Mouse (Mus musculus): ENCODE results near the gene Gjd2.
A peak's percentile ranks its signal among the peaks of the same experiment; 100 is the strongest.

Gjd2 gene

DNA sequence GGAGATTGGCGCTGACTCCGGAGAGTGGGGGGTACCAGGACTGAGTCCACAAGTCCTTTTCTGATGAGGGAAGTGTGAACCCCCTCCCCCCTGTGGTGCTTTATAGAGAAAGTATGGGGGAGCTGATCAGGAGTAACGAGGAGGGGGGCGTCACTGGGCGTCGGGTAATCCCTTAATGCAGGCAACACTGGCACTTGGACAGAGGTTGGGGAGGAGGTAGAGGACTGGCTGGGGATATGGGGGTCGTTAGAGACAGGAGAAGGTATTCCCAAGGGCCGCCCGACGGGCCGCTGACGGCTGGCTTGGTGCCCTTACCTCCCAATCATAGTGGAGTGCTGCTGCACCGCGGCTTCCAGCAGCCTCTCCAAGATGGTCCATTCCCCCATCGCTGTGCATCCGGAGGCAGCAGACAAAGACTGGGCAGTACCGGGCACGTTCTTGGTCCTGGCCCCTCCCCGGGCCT, 639 bp downstream of the Gjd2 start:
- DNase-seq (ENCODE audit: low read depth): no peak

DNA sequence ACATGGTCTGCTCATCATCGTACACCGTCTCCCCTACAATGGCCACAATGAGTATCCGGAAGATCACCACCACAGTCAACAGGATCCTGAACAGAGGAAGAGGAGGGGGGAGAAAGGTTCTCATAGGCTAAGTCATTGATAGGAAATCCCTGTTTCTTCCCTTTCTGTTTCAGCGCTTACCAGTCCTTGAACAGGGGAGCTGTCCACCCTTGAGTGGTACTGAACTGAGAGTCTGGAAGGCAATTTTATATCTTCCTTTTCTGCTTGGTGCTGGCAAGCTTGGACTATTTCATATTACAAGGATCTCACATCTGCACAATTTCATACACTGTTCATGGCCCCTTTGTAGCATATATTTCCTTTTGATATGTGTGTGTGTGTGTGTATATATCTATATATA, 1.6 kb downstream of the Gjd2 start:
- DNase-seq (ENCODE audit: low read depth): peak; percentile 9

DNA sequence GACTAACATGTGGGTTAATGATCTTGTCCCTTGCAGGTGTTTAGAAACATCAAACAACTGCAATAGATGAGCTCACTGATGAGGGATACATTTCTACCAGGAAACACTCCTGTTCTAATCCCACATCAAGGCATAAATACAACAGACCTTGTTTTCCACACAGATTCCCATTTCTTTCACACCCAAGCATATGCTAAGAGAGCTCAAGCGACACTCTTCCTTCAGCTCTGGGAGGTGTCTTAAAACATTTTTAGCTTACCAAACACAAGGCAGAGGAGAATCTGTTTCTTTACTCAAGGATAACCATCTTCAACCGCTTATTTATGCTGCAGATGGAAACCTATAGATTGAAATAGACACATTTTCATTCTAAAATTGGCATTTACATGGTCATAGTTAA, 5.1 kb downstream of the Gjd2 start:
- no peak for DNase-seq (ENCODE audit: low read depth)

DNA sequence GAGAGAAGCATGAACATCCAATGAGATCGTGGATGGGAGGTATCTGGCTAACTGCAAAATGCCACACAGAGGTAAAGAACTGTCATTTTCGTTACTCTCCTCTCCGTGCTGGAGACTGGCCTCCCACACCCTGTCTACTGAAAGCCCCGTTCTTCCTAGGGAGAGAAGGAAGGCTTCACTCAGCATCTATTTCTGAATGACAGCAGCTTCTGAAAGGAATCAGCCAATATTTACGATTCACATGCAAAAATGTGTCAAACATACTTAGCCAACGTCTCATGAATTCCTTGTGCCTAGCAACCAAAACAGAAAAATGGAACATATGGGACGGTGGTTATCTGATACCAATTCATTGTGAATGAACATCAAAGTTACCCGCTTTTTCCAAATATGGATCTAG, 15.9 kb downstream of the Gjd2 start:
- DNase-seq (ENCODE audit: low read depth): no peak

DNA sequence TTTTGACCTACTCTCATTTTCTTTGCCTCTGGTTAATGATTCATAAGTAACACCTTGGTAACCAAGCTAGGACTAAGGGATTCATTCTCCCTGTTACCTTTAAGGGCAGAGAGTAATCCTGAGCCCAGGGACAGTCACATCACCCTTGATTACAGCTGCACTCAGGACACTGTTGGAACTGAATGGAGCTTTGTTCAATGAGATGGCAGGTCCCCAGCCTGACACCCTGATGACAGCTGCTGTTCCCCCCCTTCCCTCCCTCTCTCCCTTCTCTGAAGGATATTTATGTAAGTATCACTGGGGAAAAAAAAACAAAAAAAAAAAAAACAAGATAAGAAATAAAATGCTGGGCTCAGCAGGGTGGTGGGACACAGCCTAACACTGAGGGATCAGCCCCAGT, 16.5 kb downstream of the Gjd2 start:
- no peak for DNase-seq (ENCODE audit: low read depth)

DNA sequence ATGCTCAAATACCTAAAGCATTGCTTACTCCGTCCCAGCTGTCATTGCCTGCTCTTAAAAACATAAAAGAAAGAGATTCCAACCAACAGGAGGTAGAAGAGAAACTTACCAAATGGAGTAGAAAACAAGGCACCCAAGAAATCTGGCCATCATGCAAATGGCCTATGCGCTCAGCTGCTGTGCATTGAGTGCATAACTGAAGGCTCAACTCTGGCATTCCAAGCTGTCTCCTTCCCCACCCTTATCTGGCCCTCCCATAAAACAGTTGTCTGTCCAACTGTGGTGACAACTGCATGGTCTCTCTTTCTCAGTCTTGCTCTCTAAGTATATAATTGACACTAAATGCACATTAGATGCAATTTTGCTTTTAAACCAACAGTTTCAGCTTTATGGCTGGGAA, 28.5 kb downstream of the Gjd2 start:
- DNase-seq (ENCODE audit: low read depth): no peak

DNA sequence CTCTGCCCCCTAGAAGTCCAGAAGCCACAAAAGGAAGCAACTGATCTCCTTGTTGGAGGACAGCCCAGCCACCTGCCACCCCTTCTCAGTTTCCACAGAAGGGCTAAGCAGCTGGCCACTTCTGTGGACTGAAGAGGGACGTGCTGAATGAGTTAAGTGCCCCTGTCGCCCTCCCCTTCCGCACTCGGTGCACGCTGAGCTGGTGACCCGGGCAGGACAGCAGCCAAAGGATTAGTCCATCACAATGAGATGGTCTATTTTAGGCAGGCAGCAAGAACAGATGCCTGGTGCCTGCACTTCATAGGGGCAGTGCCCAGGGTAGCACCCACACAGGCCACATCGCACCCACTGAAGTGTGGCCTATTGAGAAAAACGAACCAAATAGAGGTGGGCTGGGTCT, 32.8 kb downstream of the Gjd2 start:
- DNase-seq (ENCODE audit: low read depth): no peak

DNA sequence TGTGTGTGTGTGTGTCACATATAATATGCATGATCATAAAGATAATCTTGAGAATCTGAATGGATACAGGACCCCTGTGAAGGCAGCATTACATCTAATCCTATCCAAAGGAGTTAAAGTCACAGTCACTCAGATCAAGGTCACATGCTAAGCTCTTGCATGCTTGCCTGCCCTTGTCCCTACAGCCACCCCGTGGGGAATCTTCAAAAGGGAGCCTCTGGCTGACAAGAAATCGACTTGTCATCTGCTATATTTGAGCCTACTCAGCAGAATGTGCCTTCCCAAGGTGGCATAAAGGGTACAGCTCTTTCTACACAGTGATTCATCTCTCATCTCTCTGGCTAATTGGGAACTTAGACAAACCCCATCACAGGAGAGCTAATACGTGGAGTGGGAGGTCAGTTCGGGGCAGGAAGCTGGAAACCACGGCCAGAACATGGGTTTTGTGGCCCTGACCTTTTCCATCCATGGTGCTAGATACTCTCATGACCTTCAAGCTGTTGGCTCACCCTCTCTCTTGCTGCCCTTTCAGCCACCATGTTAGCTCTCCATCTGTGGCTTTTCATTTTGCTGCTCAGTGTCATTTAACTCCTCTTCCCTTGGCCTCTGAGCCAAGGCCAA, 35.2 kb downstream of the Gjd2 start:
- DNase-seq (ENCODE audit: low read depth): no peak

DNA sequence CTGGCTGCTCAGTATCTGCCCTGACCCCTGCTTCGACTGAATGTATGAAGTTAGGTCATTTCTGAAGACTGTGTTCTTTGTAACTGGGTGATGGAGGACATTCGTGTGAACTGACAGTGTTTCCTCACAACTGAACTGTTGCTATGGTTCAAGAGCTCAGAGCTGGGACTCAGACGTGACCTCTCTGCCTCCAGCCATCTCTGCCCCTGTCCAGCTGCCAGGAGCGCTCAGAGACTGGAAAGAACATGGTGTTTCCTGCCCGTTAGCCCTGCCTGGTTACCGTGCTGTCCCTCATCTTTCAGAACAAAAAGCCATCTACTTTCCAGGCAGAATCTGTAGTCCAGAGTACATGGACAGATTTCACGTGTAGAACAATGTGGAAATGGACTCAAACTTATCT, 39.5 kb downstream of the Gjd2 start:
- DNase-seq (ENCODE audit: low read depth): no peak

DNA sequence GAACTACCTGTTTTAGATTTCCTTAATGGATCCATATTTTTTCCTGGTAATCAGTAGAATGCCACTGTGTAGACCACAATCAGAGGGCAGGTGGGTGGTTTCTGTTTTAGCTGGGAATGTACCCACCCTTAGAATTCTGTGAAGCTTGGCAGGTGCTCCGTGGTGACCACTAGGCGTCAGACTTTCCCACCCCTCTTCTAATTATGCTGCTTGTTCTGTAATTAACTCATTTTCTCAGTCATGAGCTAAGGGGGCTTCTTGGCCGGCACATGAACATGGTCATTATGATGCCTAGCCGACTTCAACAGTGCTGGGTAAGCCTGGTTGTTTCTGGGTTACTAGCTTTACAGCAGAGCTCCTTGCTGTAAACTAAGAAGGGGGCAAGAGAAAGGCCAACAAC, 47.0 kb downstream of the Gjd2 start:
- DNase-seq (ENCODE audit: low read depth): peak; percentile 4
